Mouse (Mus musculus) lung, embryonic 14.5 days (tissue): Measurements from ENCODE around the gene Astn2. TPM values are rescaled to one million over a fixed set of nuclear protein-coding genes. Genes with fewer than 3 reads are reported as not detected.

Experiments
- ATAC-seq: fragments of 200-750 bp; cut with Nextera tagmentation; 2 replicates; pipeline ENCODE4 v1.8.0; 2017; ENCODE audit warnings: mild to moderate bottlenecking, moderate TSS enrichment, moderate library complexity; ENCODE audit not compliant: insufficient read depth
- DNase-seq: peaks from one replicate; pipeline ENCODE4 v3.0.0-alpha.2; 2015
- H3K27ac ChIP-seq: fragments of 300-500 bp; sonication (generic); 2 replicates; pipeline ENCODE4 v1.5.1; 2014; ENCODE audit warnings: low read depth, mild to moderate bottlenecking, moderate library complexity
- H3K27me3 ChIP-seq: fragments of 300-500 bp; sonication (generic); 2 replicates; pipeline ENCODE4 v1.6.1; 2014; ENCODE audit warnings: low read length, control low read depth; ENCODE audit not compliant: insufficient read depth
- H3K36me3 ChIP-seq: fragments of 300-500 bp; sonication (generic); 2 replicates; pipeline ENCODE4 v1.6.1; 2014; ENCODE audit warnings: control low read depth; ENCODE audit not compliant: insufficient read depth
- H3K4me1 ChIP-seq: fragments of 300-500 bp; sonication (generic); 2 replicates; pipeline ENCODE4 v1.6.1; 2014; ENCODE audit warnings: antibody characterized with exemption, control low read depth; ENCODE audit not compliant: insufficient read depth
- H3K4me2 ChIP-seq: fragments of 300-500 bp; sonication (generic); 2 replicates; pipeline ENCODE4 v1.6.1; 2014; ENCODE audit warnings: mild to moderate bottlenecking
- H3K4me3 ChIP-seq: fragments of 300-500 bp; sonication (generic); 2 replicates; pipeline ENCODE4 v1.5.1; 2014; ENCODE audit warnings: low read depth, low read length
- H3K9ac ChIP-seq: fragments of 300-500 bp; sonication (generic); 2 replicates; pipeline ENCODE4 v1.6.1; 2014
- H3K9me3 ChIP-seq: fragments of 300-500 bp; sonication (generic); 2 replicates; pipeline ENCODE4 v1.6.1; 2016; ENCODE audit warnings: low read depth, low read length, control low read depth
- CTCF ChIP-seq: IDR thresholded peaks from 2 replicates; pipeline ENCODE4 v1.5.1; 2016; ENCODE audit warnings: antibody characterized with exemption, low read depth
- WGBS: fragments of 180-500 bp; shearing (Covaris S2); extraction: QIAGEN DNeasy Blood & Tissue Kit; methylation state at CpG from one replicate; pipeline ENCODE4 v1.1.7; 2014; 5-methylcytosine and 5-hydroxymethylcytosine counted together
- polyA plus RNA-seq: library from polyadenylated mRNA; unstranded; fragments of >200 nt; fragmentation: Nextera tagmentation; extraction: Ambion mirVana; gene quantifications from 2 replicates; pipeline ENCODE4 v1.2.1, GENCODE M21; 2014

Astn2 gene
- polyA plus RNA-seq, 1 experiment from 2014 or later: 1.1 TPM

- H3K9ac ChIP-seq: no peak overlapping the region
- H3K9me3 ChIP-seq: no peaks in the 10 kb centered on the region
- H3K4me1 ChIP-seq: no peaks in the 10 kb centered on the region
- DNase-seq: no peak
- H3K4me3 ChIP-seq: no peak overlapping the region
- no peak overlapping the region for H3K27ac ChIP-seq
- H3K27me3 ChIP-seq: no peaks in the 10 kb centered on the region
- H3K4me2 ChIP-seq: no peak overlapping the region
- WGBS: 35% methylated on average over 2 of the region's 2 CpGs
- H3K36me3 ChIP-seq: no peaks in the 10 kb centered on the region
- TF ChIP-seq CTCF: no peak
- no peak for ATAC-seq
Observed at GRCm38 (mm10) chr4:65820236-65820635, 584.2 kb downstream of the Astn2 start.

- Histone ChIP-seq H3K9ac (no peak overlapping the region), H3K36me3 (no peaks in the 10 kb centered on the region), H3K27me3 (no peaks in the 10 kb centered on the region), H3K27ac (no peak overlapping the region), H3K9me3 (no peaks in the 10 kb centered on the region), H3K4me1 (no peaks in the 10 kb centered on the region), H3K4me3 (no peak overlapping the region), H3K4me2 (no peak overlapping the region)
- 50% methylated on average over 3 of the region's 3 CpGs for WGBS
- no peak for ATAC-seq
- no peak for TF ChIP-seq CTCF
- no peak for DNase-seq
Observed at GRCm38 (mm10) chr4:65819835-65820234, 584.6 kb downstream of the Astn2 start.

GRCm38 (mm10) chr4:65814176-65814535 is 590.3 kb downstream of the Astn2 start:
- no peak overlapping the region for H3K27ac ChIP-seq
- DNase-seq (no peak), ATAC-seq (no peak)
- WGBS: 76% methylated on average over 2 of the region's 2 CpGs
- H3K27me3 ChIP-seq: no peaks in the 10 kb centered on the region
- H3K4me1 ChIP-seq: no peaks in the 10 kb centered on the region
- no peak for TF ChIP-seq CTCF
- H3K4me2 ChIP-seq: no peak overlapping the region
- H3K9me3 ChIP-seq: no peaks in the 10 kb centered on the region
- H3K9ac ChIP-seq: no peak overlapping the region
- no peak overlapping the region for H3K4me3 ChIP-seq
- no peaks in the 10 kb centered on the region for H3K36me3 ChIP-seq

- WGBS: 80% methylated on average over 1 of the region's 1 CpGs
- H3K27ac ChIP-seq: no peak overlapping the region
Observed at GRCm38 (mm10) chr4:65813500-65814175, 590.8 kb downstream of the Astn2 start.

GRCm38 (mm10) chr4:65807341-65807740 is 597.1 kb downstream of the Astn2 start:
- WGBS: 78% methylated on average over 3 of the region's 3 CpGs
- H3K4me2 ChIP-seq: no peak overlapping the region

More at GRCm38 (mm10) chr4:65813500-65814175, 590.8 kb downstream of the Astn2 start:
- Histone ChIP-seq H3K9me3 (no peaks in the 10 kb centered on the region), H3K36me3 (no peaks in the 10 kb centered on the region), H3K27me3 (no peaks in the 10 kb centered on the region), H3K9ac (no peak overlapping the region), H3K4me2 (no peak overlapping the region), H3K4me3 (no peak overlapping the region), H3K4me1 (no peaks in the 10 kb centered on the region)
- ATAC-seq (no peak), DNase-seq (no peak)
- no peak for TF ChIP-seq CTCF

GRCm38 (mm10) chr4:65801204-65801603 is 603.2 kb downstream of the Astn2 start:
- Histone ChIP-seq H3K27ac (no peak overlapping the region), H3K4me2 (no peak overlapping the region), H3K4me3 (no peak overlapping the region), H3K27me3 (no peaks in the 10 kb centered on the region), H3K4me1 (no peaks in the 10 kb centered on the region), H3K9ac (no peak overlapping the region), H3K9me3 (no peaks in the 10 kb centered on the region), H3K36me3 (no peaks in the 10 kb centered on the region)
- WGBS: 59% methylated on average over 3 of the region's 3 CpGs
- no peak for ATAC-seq
- no peak for TF ChIP-seq CTCF
- DNase-seq: no peak

More at GRCm38 (mm10) chr4:65807341-65807740, 597.1 kb downstream of the Astn2 start:
- no peaks in the 10 kb centered on the region for H3K4me1 ChIP-seq
- ATAC-seq (no peak), DNase-seq (no peak)
- no peaks in the 10 kb centered on the region for H3K36me3 ChIP-seq
- no peaks in the 10 kb centered on the region for H3K9me3 ChIP-seq
- no peak overlapping the region for H3K27ac ChIP-seq
- H3K4me3 ChIP-seq: no peak overlapping the region
- no peaks in the 10 kb centered on the region for H3K27me3 ChIP-seq
- H3K9ac ChIP-seq: no peak overlapping the region
- TF ChIP-seq CTCF: no peak

- peak; percentile 49 for DNase-seq
- Histone ChIP-seq H3K9ac (no peak overlapping the region), H3K4me1 (no peaks in the 10 kb centered on the region), H3K36me3 (no peaks in the 10 kb centered on the region), H3K9me3 (no peaks in the 10 kb centered on the region), H3K4me2 (no peak overlapping the region), H3K27me3 (no peaks in the 10 kb centered on the region), H3K27ac (no peak overlapping the region), H3K4me3 (no peak overlapping the region)
- no peak for ATAC-seq
- TF ChIP-seq CTCF: 0 out of 2 replicates have a peak, but pooled peaks have one; percentile 22
Observed at GRCm38 (mm10) chr4:65791051-65791450, 613.4 kb downstream of the Astn2 start.
